In the genomic region with DNA sequence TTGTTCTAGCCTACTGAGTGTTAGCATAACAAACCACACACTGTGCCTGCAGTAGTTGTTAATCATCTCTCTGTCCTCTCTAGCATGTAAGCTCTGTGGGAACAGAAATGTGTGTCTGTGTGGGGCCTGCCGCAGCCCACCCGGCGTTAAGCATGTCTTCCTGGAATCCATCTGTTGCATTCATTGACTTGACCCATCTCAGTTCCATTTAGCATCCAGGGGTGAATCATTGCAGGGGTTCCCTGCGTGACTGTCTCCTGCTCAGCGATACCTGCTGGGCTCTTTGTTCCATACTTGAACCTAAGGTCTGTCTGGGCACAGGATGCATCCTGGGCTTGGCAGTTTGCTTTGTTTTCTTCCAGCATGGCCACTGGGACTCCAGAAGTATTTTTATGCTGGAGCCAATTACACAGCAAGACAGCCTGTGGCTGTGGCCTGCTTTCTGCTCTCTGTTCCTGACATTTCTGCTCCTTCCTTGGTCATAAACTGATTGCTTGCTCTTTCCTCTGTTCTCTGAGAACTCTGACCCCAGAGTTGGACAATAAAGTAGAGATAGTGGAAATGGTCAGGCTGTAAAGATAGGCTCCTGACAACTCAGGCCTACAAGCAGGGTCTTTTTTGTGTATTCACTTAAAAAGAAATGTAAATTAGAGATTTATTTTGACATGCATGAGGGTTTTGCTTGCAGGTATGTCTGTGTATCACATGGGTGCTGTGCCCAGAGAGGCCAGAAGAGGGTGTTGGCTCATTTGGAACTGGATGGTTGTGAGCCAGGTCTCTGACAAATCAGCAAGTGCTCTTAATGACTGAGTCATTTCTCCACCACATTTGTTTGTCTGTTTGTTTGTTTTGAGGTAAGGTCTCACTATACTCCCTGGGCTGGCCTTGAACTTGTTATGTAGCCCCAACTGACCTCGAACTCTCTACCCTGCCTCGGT, we compare ENCODE assay signal across 16 mouse cellular contexts. TPM values are rescaled to one million over a fixed set of nuclear protein-coding genes. Genes with fewer than 3 reads are reported as not detected.
A peak's percentile ranks its signal among the peaks of the same experiment; 100 is the strongest.
DNase-seq lines count a peak whose midpoint lies in the region; ATAC-seq and TF ChIP-seq lines count a peak whose summit lies in the region.
"Had no signal": no experiment of that assay in that cellular context is flagged by ENCODE, and none has a peak within 500 bp of the region (broad histone marks: within the 10 kb centered on the region; RNA-seq: fewer than 3 reads in every experiment).

No protein-coding gene starts in this region.

- H3K27ac ChIP-seq in forebrain, postnatal 0 days (ENCODE audit: low read depth, low read length): no peak overlapping the region
- H3K27ac ChIP-seq in forebrain, embryonic 13.5 days: no peak overlapping the region
- peak overlapping the region; percentile 65 for H3K27ac ChIP-seq in intestine, embryonic 16.5 days (ENCODE audit: low read length)
- H3K27ac ChIP-seq: hindbrain, embryonic 15.5 days; kidney, embryonic 15.5 days; limb, embryonic 12.5 days had no signal

- no peak overlapping the region for H3K4me2 ChIP-seq in forebrain, postnatal 0 days (ENCODE audit: low read depth)
- H3K4me2 ChIP-seq in forebrain, embryonic 13.5 days: no peak overlapping the region
- no peak overlapping the region for H3K4me2 ChIP-seq in intestine, embryonic 16.5 days (ENCODE audit: low read depth, low read length)
- H3K4me2 ChIP-seq: hindbrain, embryonic 15.5 days; kidney, embryonic 15.5 days; limb, embryonic 12.5 days; lung, embryonic 14.5 days had no signal

- WGBS in forebrain, postnatal 0 days: 75% methylated on average over 7 of the region's 7 CpGs
- WGBS in forebrain, embryonic 13.5 days: 77% methylated on average over 7 of the region's 7 CpGs
- 68% methylated on average over 7 of the region's 7 CpGs for WGBS in intestine, embryonic 16.5 days

- peaks cover 3% of the 10 kb centered on the region for H3K4me1 ChIP-seq in forebrain, postnatal 0 days (ENCODE audit: insufficient read depth)
- H3K4me1 ChIP-seq in forebrain, embryonic 13.5 days: peaks cover 10% of the 10 kb centered on the region
- H3K4me1 ChIP-seq in intestine, embryonic 16.5 days (ENCODE audit: control insufficient read depth, insufficient read depth, low read length): peaks cover 19% of the 10 kb centered on the region

- no peak overlapping the region for H3K9ac ChIP-seq in forebrain, postnatal 0 days
- no peak overlapping the region for H3K9ac ChIP-seq in forebrain, embryonic 13.5 days
- no peak overlapping the region for H3K9ac ChIP-seq in intestine, embryonic 16.5 days (ENCODE audit: low read depth, low read length)
- H3K9ac ChIP-seq: hindbrain, embryonic 15.5 days; kidney, embryonic 15.5 days; limb, embryonic 12.5 days; lung, embryonic 14.5 days had no signal

- no peak for ATAC-seq in forebrain, postnatal 0 days
- no peak for ATAC-seq in forebrain, embryonic 13.5 days
- peak; percentile 62 for ATAC-seq in intestine, embryonic 16.5 days
- ATAC-seq in cerebellum, adult (ENCODE audit: insufficient number of reproducible peaks, low FRiP score, low TSS enrichment): no peak

- DNase-seq in forebrain, postnatal 0 days: no peak
- peak; percentile 62 for DNase-seq in 416B (ENCODE audit: low read depth)
- peak; percentile 71 for DNase-seq in Muller cell, postnatal 12 days (ENCODE audit: inconsistent ontology term)
- DNase-seq in spleen, postnatal 36 days (ENCODE audit: low spot score in 2 of 2): no peak
- DNase-seq in right cerebral cortex, postnatal 36 days (ENCODE audit: low spot score in 2 of 2): no peak
- DNase-seq: adrenal gland, adult 8-10 months; cerebellum, postnatal 10 days; lung, embryonic 14.5 days; right cerebral cortex, postnatal 25 days had no signal

- H3K9me3 ChIP-seq in forebrain, postnatal 0 days (ENCODE audit: low read length): no peaks in the 10 kb centered on the region
- no peaks in the 10 kb centered on the region for H3K9me3 ChIP-seq in forebrain, embryonic 13.5 days (replicated peaks)
- H3K9me3 ChIP-seq in intestine, embryonic 16.5 days (ENCODE audit: control insufficient read depth, low read length): no peaks in the 10 kb centered on the region
- H3K9me3 ChIP-seq: hindbrain, embryonic 15.5 days; kidney, embryonic 15.5 days had no signal

- H3K4me3 ChIP-seq in forebrain, postnatal 0 days (ENCODE audit: low read depth, low read length): no peak overlapping the region
- no peak overlapping the region for H3K4me3 ChIP-seq in forebrain, embryonic 13.5 days
- H3K4me3 ChIP-seq in intestine, embryonic 16.5 days (ENCODE audit: low read length): no peak overlapping the region
- H3K4me3 ChIP-seq: hindbrain, embryonic 15.5 days; kidney, embryonic 15.5 days; limb, embryonic 12.5 days had no signal

- H3K27me3 ChIP-seq in forebrain, postnatal 0 days (ENCODE audit: insufficient read depth, low read length): no peaks in the 10 kb centered on the region
- H3K27me3 ChIP-seq in forebrain, embryonic 13.5 days: no peaks in the 10 kb centered on the region
- H3K27me3 ChIP-seq in intestine, embryonic 16.5 days (replicated peaks; ENCODE audit: control insufficient read depth, insufficient read depth, low read length): no peaks in the 10 kb centered on the region
- H3K27me3 ChIP-seq: hindbrain, embryonic 15.5 days; kidney, embryonic 15.5 days; limb, embryonic 12.5 days had no signal

- H3K36me3 ChIP-seq in forebrain, postnatal 0 days (ENCODE audit: insufficient read depth): no peaks in the 10 kb centered on the region
- H3K36me3 ChIP-seq in forebrain, embryonic 13.5 days (ENCODE audit: poor library complexity, severe bottlenecking): no peaks in the 10 kb centered on the region
- H3K36me3 ChIP-seq in intestine, embryonic 16.5 days (ENCODE audit: control insufficient read depth, insufficient read depth, low read length): no peaks in the 10 kb centered on the region
- H3K36me3 ChIP-seq: hindbrain, embryonic 15.5 days; kidney, embryonic 15.5 days; limb, embryonic 12.5 days had no signal

- 0 out of 2 replicates have a peak, but pooled peaks have one; percentile 10 for TF ChIP-seq CTCF in forebrain, postnatal 0 days (IDR thresholded peaks at IDR 0.05; ENCODE audit: low read depth)

RNA-seq across cellular contexts. Expression of gene Snx32, which starts 5.8 kb away (rescaled TPM):
- 77.7 and 85.6 TPM in 2 replicates for total RNA-seq in forebrain, postnatal 0 days (2014; rRNA removed)
- polyA plus RNA-seq in forebrain, postnatal 0 days (2015; fragmentation: Nextera tagmentation; extraction: Ambion mirVana): 64.1 and 68.1 TPM in 2 replicates
- 41.4 and 44.4 TPM in 2 replicates for polyA plus RNA-seq in forebrain, embryonic 13.5 days (2015; fragmentation: Nextera tagmentation; extraction: Ambion mirVana)
- 6.9 and 7.4 TPM in 2 replicates for polyA plus RNA-seq in intestine, embryonic 16.5 days (2015; fragmentation: Nextera tagmentation; extraction: Ambion mirVana)

RNA-seq across cellular contexts. Expression of gene 1700020D05Rik, which starts 12.5 kb away (rescaled TPM):
- 5.0 and 5.2 TPM in 2 replicates for total RNA-seq in forebrain, postnatal 0 days (2014; rRNA removed)
- not detected in 2 replicates for polyA plus RNA-seq in forebrain, postnatal 0 days (2015; fragmentation: Nextera tagmentation; extraction: Ambion mirVana)
- polyA plus RNA-seq in forebrain, embryonic 13.5 days (2015; fragmentation: Nextera tagmentation; extraction: Ambion mirVana): 0.23 and 0.27 TPM in 2 replicates
- not detected in 2 replicates for polyA plus RNA-seq in intestine, embryonic 16.5 days (2015; fragmentation: Nextera tagmentation; extraction: Ambion mirVana)
- polyA plus RNA-seq: heart, postnatal 0 days had no signal

RNA-seq across cellular contexts. Expression of gene Cfl1, which starts 25.9 kb away (rescaled TPM):
- total RNA-seq in forebrain, postnatal 0 days (2014; rRNA removed): 1,402 and 1,611 TPM in 2 replicates
- 4,218 and 4,770 TPM in 2 replicates for polyA plus RNA-seq in forebrain, postnatal 0 days (2015; fragmentation: Nextera tagmentation; extraction: Ambion mirVana)
- 3,452 and 3,520 TPM in 2 replicates for polyA plus RNA-seq in forebrain, embryonic 13.5 days (2015; fragmentation: Nextera tagmentation; extraction: Ambion mirVana)
- 2,274 and 2,378 TPM in 2 replicates for polyA plus RNA-seq in intestine, embryonic 16.5 days (2015; fragmentation: Nextera tagmentation; extraction: Ambion mirVana)

RNA-seq across cellular contexts. Expression of gene Mus81, which starts 27.9 kb away (rescaled TPM):
- total RNA-seq in forebrain, postnatal 0 days (2014; rRNA removed): 51.5 and 54.8 TPM in 2 replicates
- polyA plus RNA-seq in forebrain, postnatal 0 days (2015; fragmentation: Nextera tagmentation; extraction: Ambion mirVana): 29.4 and 32.6 TPM in 2 replicates
- 44.4 and 47.0 TPM in 2 replicates for polyA plus RNA-seq in forebrain, embryonic 13.5 days (2015; fragmentation: Nextera tagmentation; extraction: Ambion mirVana)
- polyA plus RNA-seq in intestine, embryonic 16.5 days (2015; fragmentation: Nextera tagmentation; extraction: Ambion mirVana): 32.7 and 36.5 TPM in 2 replicates

RNA-seq across cellular contexts. Expression of gene Efemp2, which starts 42.4 kb away (rescaled TPM):
- total RNA-seq in forebrain, postnatal 0 days (2014; rRNA removed): 25.9 and 26.4 TPM in 2 replicates
- 27.2 and 35.0 TPM in 2 replicates for polyA plus RNA-seq in forebrain, postnatal 0 days (2015; fragmentation: Nextera tagmentation; extraction: Ambion mirVana)
- 30.7 and 31.1 TPM in 2 replicates for polyA plus RNA-seq in forebrain, embryonic 13.5 days (2015; fragmentation: Nextera tagmentation; extraction: Ambion mirVana)
- 106 and 112 TPM in 2 replicates for polyA plus RNA-seq in intestine, embryonic 16.5 days (2015; fragmentation: Nextera tagmentation; extraction: Ambion mirVana)

Comparison
In these comparisons a context has a peak if more than half of its experiments do, and no peak if none do; other contexts are left out.
1. DNase-seq: peak in 416B (single experiment) and Muller cell, postnatal 12 days (single experiment); none in forebrain, postnatal 0 days (single experiment), spleen, postnatal 36 days (0 of 2) and right cerebral cortex, postnatal 36 days (0 of 2).